Mouse (Mus musculus) CH12.LX (cell line): Measurements from ENCODE around the gene Uggt1. TPM values are rescaled to one million over a fixed set of nuclear protein-coding genes. Genes with fewer than 3 reads are reported as not detected.
A peak's percentile ranks its signal among the peaks of the same experiment; 100 is the strongest.

ENCODE experiments used
- DNase-seq: peaks from one replicate; pipeline ENCODE4 v3.0.0-alpha.2; 2013; ENCODE audit errors: extremely low read depth
- H3K27ac ChIP-seq: 2 replicates; pipeline ENCODE4 v1.5.1; 2012; ENCODE audit warnings: low read depth, mild to moderate bottlenecking, control low read depth, moderate library complexity; ENCODE audit not compliant: insufficient read depth
- H3K27me3 ChIP-seq: replicated peaks from 2 replicates; pipeline ENCODE3; 2012; ENCODE audit warnings: inconsistent platforms
- H3K36me3 ChIP-seq, 2 experiments: replicated peaks in 1 of 2; 2 replicates each; pipeline versions ENCODE3 to v1.6.1; 2012; ENCODE audit warnings: inconsistent platforms in 1 of 2, low read length in 1 of 2, mild to moderate bottlenecking in 1 of 2, mixed read lengths in 1 of 2, moderate library complexity in 1 of 2; ENCODE audit not compliant: control insufficient read depth in 1 of 2, insufficient read depth in 1 of 2
- H3K4me1 ChIP-seq, 2 experiments: 2 replicates each; pipeline ENCODE4 v1.6.1; 2012; ENCODE audit warnings: inconsistent platforms in 1 of 2, moderate library complexity in 1 of 2; ENCODE audit not compliant: insufficient read depth in 2 of 2, control insufficient read depth in 1 of 2
- H3K4me2 ChIP-seq: 2 replicates; pipeline ENCODE4 v1.6.1; 2012; ENCODE audit warnings: low read depth, mild to moderate bottlenecking, control low read depth; ENCODE audit not compliant: poor library complexity, insufficient read depth, severe bottlenecking
- H3K4me3 ChIP-seq, 3 experiments: fragments of 150-350 bp in 1 of 3; sonication (generic) in 1 of 3; replicated peaks in 1 of 3; 2 replicates each; pipeline versions ENCODE3 to v1.5.1; 2011 to 2012; ENCODE audit warnings: low read depth in 2 of 3, low read length in 2 of 3, mild to moderate bottlenecking in 2 of 3, moderate library complexity in 2 of 3, control low read depth in 1 of 3, improper control_type of control experiment in 1 of 3, inconsistent platforms in 1 of 3, mixed read lengths in 1 of 3; ENCODE audit not compliant: poor library complexity in 1 of 3
- H3K79me2 ChIP-seq: replicated peaks from 2 replicates; pipeline ENCODE4 v1.6.1; 2012; ENCODE audit warnings: mild to moderate bottlenecking, moderate library complexity; ENCODE audit not compliant: control insufficient read depth, poor library complexity, insufficient read depth, severe bottlenecking; ENCODE audit errors: extremely low read depth
- H3K9ac ChIP-seq: 2 replicates; pipeline ENCODE4 v1.6.1; 2012; ENCODE audit warnings: low read depth, mild to moderate bottlenecking, control low read depth, moderate library complexity; ENCODE audit not compliant: insufficient read depth
- H3K9me3 ChIP-seq: replicated peaks from 2 replicates; pipeline ENCODE3; 2012; ENCODE audit warnings: low read length, inconsistent platforms, mixed read lengths
- CHD2 ChIP-seq: IDR thresholded peaks from 2 replicates; pipeline ENCODE4 v1.6.1; 2011; ENCODE audit warnings: low read length, improper control_type of control experiment
- CTCF ChIP-seq, 2 experiments: IDR thresholded peaks in 1 of 2; conservative IDR thresholded peaks in 1 of 2; 2 replicates each; pipeline ENCODE4 v1.5.1; 2011 to 2012; ENCODE audit warnings: low read depth in 2 of 2, low read length in 2 of 2, improper control_type of control experiment in 1 of 2, inconsistent platforms in 1 of 2, mild to moderate bottlenecking in 1 of 2, moderate library complexity in 1 of 2
- ELF1 ChIP-seq: IDR thresholded peaks from 2 replicates; pipeline ENCODE4 v1.6.1; 2014; ENCODE audit warnings: low read depth, mild to moderate bottlenecking, inconsistent platforms, low read length, improper control_type of control experiment
- EP300 ChIP-seq: IDR thresholded peaks from 2 replicates; pipeline ENCODE4 v1.6.1; 2011; ENCODE audit warnings: low read length, improper control_type of control experiment
- IRF4 ChIP-seq: IDR thresholded peaks from 2 replicates; pipeline ENCODE4 v1.6.1; 2014; ENCODE audit warnings: low read depth, mild to moderate bottlenecking, inconsistent platforms, low read length, improper control_type of control experiment
- JUN ChIP-seq: IDR thresholded peaks from 2 replicates; pipeline ENCODE4 v1.6.1; 2011; ENCODE audit warnings: low read depth, mild to moderate bottlenecking, low read length, improper control_type of control experiment, moderate library complexity; ENCODE audit not compliant: insufficient read depth
- MAX ChIP-seq: IDR thresholded peaks from 2 replicates; pipeline ENCODE4 v1.6.1; 2011; ENCODE audit warnings: low read length, improper control_type of control experiment
- MAZ ChIP-seq: IDR thresholded peaks from 2 replicates; pipeline ENCODE4 v1.6.1; 2012; ENCODE audit warnings: low read depth, mild to moderate bottlenecking, inconsistent platforms, low read length, improper control_type of control experiment, moderate library complexity
- MXI1 ChIP-seq: IDR thresholded peaks from 2 replicates; pipeline ENCODE4 v1.6.1; 2011; ENCODE audit warnings: mild to moderate bottlenecking, low read depth, low read length, improper control_type of control experiment
- MYC ChIP-seq: IDR thresholded peaks from 2 replicates; pipeline ENCODE4 v1.6.1; 2011; ENCODE audit warnings: low read depth, mild to moderate bottlenecking, improper control_type of control experiment, low read length
- NELFE ChIP-seq: IDR thresholded peaks from 2 replicates; pipeline ENCODE4 v1.6.1; 2011; ENCODE audit warnings: low read depth, low read length, improper control_type of control experiment
- PAX5 ChIP-seq: IDR thresholded peaks from 2 replicates; pipeline ENCODE4 v1.6.1; 2012; ENCODE audit warnings: low read length, inconsistent platforms, mixed read lengths
- POLR2A ChIP-seq: IDR thresholded peaks from 2 replicates; pipeline ENCODE4 v1.6.1; 2011; ENCODE audit warnings: low read depth, mild to moderate bottlenecking, improper control_type of control experiment, low read length
- RCOR1 ChIP-seq: conservative IDR thresholded peaks from 2 replicates; pipeline ENCODE4 v1.6.1; 2012; ENCODE audit warnings: low read depth, mild to moderate bottlenecking, inconsistent platforms, low read length, improper control_type of control experiment
- SMC3 ChIP-seq: IDR thresholded peaks from 2 replicates; pipeline ENCODE4 v1.6.1; 2011; ENCODE audit warnings: low read depth, low read length, improper control_type of control experiment
- UBTF ChIP-seq: IDR thresholded peaks from 2 replicates; pipeline ENCODE4 v1.6.1; 2012; ENCODE audit warnings: low read depth, mild to moderate bottlenecking, inconsistent platforms, low read length, improper control_type of control experiment, moderate library complexity
- USF2 ChIP-seq: conservative IDR thresholded peaks from 2 replicates; pipeline ENCODE4 v1.6.1; 2011; ENCODE audit warnings: low read depth, low read length, improper control_type of control experiment
- ZC3H11A ChIP-seq: IDR thresholded peaks from 2 replicates; pipeline ENCODE4 v1.6.1; 2012; ENCODE audit warnings: low read depth, mild to moderate bottlenecking, inconsistent platforms, low read length, improper control_type of control experiment
- ZKSCAN1 ChIP-seq: IDR thresholded peaks from 2 replicates; pipeline ENCODE4 v1.6.1; 2012; ENCODE audit warnings: low read depth, inconsistent platforms, low read length, improper control_type of control experiment, borderline replicate concordance
- ZNF384 ChIP-seq: IDR thresholded peaks from 2 replicates; pipeline ENCODE4 v1.6.1; 2012; ENCODE audit warnings: low read depth, low read length, improper control_type of control experiment, inconsistent platforms
- dilution Hi-C: fragments of 300-500 bp; cut with MboI; formaldehyde crosslinking; loops from 2 replicates; pipeline ENCODE4 v1.14.3; 2020; ENCODE audit warnings: low sequenced_read_pairs; ENCODE audit not compliant: extremely low pct_unique_long_range_greater_than_20kb, extremely low pct_ligation_motif_present
- in situ Hi-C: fragments of 300-500 bp; cut with MboI; formaldehyde crosslinking; loops from 3 replicates; pipeline ENCODE4 v1.14.3; 2019; ENCODE audit warnings: low sequenced_read_pairs, low pct_ligation_motif_present, low pct_unique_long_range_greater_than_20kb, mixed read lengths
- polyA plus RNA-seq: library from polyadenylated mRNA; unstranded; fragments of >175 nt; gene quantifications from 2 replicates; pipeline ENCODE4 v1.2.1, GENCODE M21; 2012; ENCODE audit warnings: low read depth; ENCODE audit not compliant: insufficient read length
- total RNA-seq, 2 experiments: library from RNA; depleted of rRNA; stranded (reverse); fragments of 300-350 nt in 1 of 2; fragments of >200 nt in 1 of 2; gene quantifications; 2 replicates each; pipeline ENCODE4 v1.2.3; 2012 to 2014

Uggt1 gene
- total and polyA plus RNA-seq, 3 experiments, result 35.3 to 41.2 (median 39.5) TPM

- H3K79me2 ChIP-seq, result no peaks in the 10 kb centered on the region
- H3K9me3 ChIP-seq, result no peaks in the 10 kb centered on the region
- peak; percentile 10 for DNase-seq
- no peak overlapping the region for H3K9ac ChIP-seq
- in situ Hi-C loops, result no loop called here
- no peak overlapping the region for H3K4me2 ChIP-seq
- no peak overlapping the region for H3K4me3 ChIP-seq
- H3K36me3 ChIP-seq, result peaks cover 66 to 92% of the 10 kb centered on the region in 2 experiments
- no peak for TF ChIP-seq ZC3H11A
- no peak for TF ChIP-seq ZNF384
- no peak for TF ChIP-seq SMC3
- TF ChIP-seq ZKSCAN1, result no peak
- no peak for TF ChIP-seq MAX
- no peak for TF ChIP-seq POLR2A
- TF ChIP-seq ELF1, result no peak
- TF ChIP-seq CTCF (conservative IDR thresholded peaks at IDR 0.05 in 1 of 2, IDR thresholded peaks at IDR 0.05 in 1 of 2; ENCODE audit: low read depth in 2 of 2, low read length in 2 of 2), result no peak
- TF ChIP-seq NELFE, result no peak
- TF ChIP-seq RCOR1, result no peak
- no peak for TF ChIP-seq CHD2
- no peak for TF ChIP-seq MXI1
- TF ChIP-seq MYC, result no peak
- TF ChIP-seq UBTF, result no peak
- no peak for TF ChIP-seq EP300
- TF ChIP-seq USF2, result no peak
- TF ChIP-seq JUN, result no peak
- H3K4me1 ChIP-seq, result no peaks in the 10 kb centered on the region
- H3K27ac ChIP-seq, result no peak overlapping the region
- dilution Hi-C loops, result no loop called here
- no peaks in the 10 kb centered on the region for H3K27me3 ChIP-seq
These were observed 81.8 kb downstream of the Uggt1 start for GRCm38 (mm10) chr1:36162687-36163086.

DNA sequence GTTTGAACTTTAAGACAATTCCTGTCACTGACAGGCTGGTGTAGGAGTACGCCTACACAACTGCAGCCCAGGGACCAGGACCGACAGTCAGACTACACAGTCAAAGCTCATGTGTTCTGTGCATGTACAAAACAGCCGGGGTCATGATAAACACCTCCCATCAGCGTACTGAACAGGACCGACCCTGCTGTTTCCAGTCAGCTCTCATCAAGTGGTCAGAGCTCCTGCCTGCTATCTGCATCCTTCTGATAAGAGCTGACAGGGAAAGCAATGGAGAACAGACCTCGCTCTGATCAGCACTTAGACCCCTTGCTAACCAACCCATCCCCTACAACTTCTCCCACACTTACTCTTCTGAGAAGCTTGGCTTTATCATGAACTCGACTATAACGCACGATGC is 83.3 kb downstream of the Uggt1 start:
- dilution Hi-C loops, result no loop called here
- Histone ChIP-seq H3K9ac (no peak overlapping the region), H3K27ac (no peak overlapping the region), H3K4me1 (no peaks in the 10 kb centered on the region), H3K79me2 (no peaks in the 10 kb centered on the region), H3K27me3 (no peaks in the 10 kb centered on the region), H3K4me3 (no peak overlapping the region), H3K36me3 (peaks cover 73 to 96% of the 10 kb centered on the region in 2 experiments), H3K9me3 (no peaks in the 10 kb centered on the region), H3K4me2 (no peak overlapping the region)
- DNase-seq, result no peak
- no peak for TF ChIP-seq PAX5
- no peak for TF ChIP-seq MAZ
- TF ChIP-seq ZKSCAN1, result no peak
- no peak for TF ChIP-seq USF2
- no peak for TF ChIP-seq ZNF384
- no peak for TF ChIP-seq IRF4
- in situ Hi-C loops, result no loop called here
